Mouse (Mus musculus) mouse trophoblast stem cell (cell line): ENCODE results near the gene Scnn1b.

Experiments used
- in situ Hi-C, 2 experiments: fragments of 300-500 bp; cut with MseI, MboI; formaldehyde crosslinking; loops; 2 replicates in 1 of 2; 3 replicates in 1 of 2; pipeline ENCODE4 v1.15.1; 2025

Gene Scnn1b

DNA sequence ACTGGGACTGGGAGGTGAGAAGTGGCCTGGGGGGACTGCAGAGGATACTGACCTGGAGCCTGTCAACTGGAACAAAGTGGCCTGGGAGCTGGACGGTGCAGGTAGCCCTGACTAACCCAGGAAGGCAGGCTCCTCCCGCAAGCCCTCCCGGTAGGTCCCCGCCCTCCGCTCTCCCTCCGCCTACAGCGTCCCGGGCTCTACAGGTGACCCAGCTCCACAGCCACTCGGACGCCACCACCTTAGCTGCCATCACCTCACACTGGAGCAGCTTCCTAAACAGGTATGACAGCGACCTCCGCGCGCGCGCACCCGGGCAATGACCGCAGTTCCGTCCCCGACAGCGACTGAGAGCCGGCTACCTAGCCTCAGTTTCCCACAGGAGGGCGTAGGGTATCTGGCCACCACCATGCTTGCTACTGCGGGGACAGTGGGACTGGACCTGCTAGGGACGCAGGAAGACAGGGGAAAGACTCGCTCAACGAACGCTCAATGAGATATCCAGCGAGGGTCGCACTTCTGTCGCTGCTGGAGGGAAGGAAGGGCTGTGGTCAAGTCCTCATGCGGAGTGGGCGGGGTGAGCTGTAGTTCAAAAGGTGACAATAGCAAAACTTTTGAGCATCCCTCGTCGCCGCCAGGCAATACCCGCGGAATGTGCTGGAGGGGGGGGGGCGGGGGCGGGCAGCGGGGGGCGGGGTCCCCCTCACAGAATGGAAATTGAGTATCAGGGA lies at the start of gene Scnn1b:
Gene Scnn1b (plus strand): TSS at position 181 of the 728 bp plus-strand sequence.
- in situ Hi-C loops, result no loop called here

DNA sequence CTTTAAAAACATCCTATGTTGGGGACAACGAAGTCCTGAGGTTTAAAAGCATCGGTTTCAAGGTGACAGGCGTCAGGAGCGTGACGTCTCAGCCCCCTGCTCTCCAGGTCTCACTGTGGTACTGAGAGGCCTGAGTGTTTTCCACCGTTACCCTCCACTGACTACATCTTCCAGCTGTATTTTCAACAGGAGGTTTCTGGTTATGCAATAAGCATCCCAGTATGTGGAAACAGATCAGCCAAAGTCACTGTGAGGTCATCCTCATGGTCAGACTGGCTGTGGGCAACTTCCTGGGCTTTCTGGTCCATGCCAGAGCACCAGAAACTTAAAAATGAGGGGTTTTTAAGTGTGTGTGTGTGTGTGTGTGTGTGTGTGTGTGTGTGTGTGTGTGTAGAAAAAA lies 43.2 kb upstream of the Scnn1b start:
- in situ Hi-C loops, result no loop called here

DNA sequence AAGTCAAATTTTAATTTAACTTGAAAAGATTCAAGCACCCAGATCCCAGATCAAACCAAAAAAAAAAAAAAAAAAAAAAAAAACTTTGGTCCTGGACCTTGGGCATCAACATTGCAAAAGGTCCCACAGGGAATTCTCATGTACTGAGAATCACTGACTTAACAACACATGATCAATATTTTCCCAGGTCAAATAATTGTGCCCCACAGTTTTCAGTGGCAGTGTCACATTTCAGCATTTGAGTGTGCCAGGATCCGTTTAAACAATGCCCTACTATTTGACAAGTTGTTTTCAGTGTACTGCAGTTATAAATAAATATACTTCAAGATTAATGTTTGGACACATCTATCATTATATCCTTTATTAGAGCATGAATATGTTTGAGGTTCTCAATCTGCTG lies 36.4 kb upstream of the Scnn1b start:
- in situ Hi-C loops, result no loop called here

DNA sequence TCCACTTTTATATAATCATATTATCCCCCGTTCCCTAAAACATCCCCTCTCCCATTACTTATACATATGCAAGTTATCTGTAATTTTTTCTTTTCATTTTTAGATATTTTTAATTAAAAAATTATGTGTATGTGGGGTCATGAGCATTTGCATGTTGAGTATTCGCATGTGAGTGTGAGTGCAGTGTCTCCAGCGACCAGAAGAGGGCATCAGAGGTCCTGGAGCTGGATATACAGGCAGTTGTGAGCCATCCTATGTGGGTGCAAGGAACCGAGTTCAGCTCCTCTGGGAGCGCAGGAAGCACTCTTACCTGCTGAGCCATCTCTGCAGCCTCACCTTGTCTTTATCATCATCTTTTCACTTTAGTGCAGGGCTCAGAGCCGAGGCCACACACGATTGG lies 29.4 kb upstream of the Scnn1b start:
- in situ Hi-C loops, result no loop called here

DNA sequence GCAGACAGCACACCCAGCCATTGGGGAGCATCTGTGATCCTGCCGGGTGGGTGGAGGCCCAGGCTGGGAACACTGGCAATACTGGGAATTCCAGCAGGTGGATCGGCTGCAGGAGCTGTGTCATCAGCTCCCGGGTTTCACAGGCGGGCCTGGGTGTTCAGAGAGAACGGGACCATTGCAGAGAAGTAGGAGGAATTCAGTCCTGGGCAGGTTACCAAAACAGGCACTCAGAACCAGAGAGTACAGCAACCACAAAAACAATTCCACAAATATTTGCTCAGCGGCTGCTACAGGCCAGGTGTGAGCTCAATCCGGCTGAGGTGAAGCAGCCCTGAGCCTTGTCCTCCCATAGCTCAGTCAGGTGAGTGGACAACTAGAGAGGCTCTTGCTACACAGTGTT lies 28.0 kb upstream of the Scnn1b start:
- in situ Hi-C loops, result no loop called here

DNA sequence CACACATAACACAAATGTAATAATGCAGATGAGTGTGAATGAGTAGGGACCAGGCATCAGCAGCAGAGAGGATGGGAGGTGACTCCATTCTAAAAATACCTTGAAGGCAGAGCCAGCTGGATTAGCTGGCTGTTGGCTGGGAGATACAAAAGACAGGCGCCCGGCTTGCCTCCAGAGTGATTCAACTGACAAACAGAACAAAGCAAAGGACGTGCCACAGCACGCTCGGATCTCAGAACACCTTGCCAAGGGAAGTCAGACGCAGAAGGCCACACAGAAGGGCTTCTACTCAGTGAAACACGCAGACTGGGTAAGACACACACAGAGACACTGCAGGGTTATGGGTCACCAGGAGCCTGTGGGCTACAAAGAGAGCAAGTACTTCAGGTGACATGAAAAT lies 24.0 kb upstream of the Scnn1b start:
- in situ Hi-C loops, result no loop called here

DNA sequence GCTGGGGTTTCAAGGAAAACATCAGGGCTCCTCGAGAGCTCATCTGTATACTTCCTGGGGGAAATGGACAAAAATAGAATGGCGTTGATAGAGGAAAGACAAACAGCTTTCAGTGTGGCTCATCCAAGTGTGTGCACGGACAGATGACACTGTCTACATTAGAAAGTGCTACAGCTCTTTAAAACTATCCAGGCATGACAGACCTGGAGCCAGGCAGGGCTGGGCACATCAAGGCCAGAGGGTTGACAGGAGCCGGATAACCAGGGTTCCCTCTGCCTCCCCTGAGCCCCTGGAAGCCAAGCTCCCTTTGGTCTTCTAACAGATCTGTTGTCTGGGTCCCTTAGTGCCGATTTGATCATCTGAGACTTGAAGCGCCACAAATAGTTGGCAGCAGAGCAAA lies 22.6 kb upstream of the Scnn1b start:
- in situ Hi-C loops, result no loop called here

DNA sequence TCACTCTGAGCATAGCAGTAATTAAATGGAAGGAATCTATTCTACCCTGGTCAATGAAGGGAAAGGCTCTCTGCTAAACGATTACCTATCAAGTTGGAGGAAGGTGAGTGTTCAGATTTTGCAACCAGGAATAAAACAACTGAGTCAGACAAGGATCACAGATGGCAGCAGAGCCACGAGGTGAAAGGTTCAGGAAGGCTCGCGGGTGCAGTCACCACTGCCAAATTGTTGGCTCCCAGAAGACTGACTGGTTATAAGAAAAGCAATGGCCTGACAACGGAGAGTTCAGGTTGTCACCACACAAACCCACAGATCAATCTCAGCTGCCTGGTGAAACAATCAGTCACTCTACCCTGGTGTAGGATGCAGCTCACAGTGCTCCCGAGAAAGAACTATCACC lies 18.9 kb upstream of the Scnn1b start:
- in situ Hi-C loops, result no loop called here

DNA sequence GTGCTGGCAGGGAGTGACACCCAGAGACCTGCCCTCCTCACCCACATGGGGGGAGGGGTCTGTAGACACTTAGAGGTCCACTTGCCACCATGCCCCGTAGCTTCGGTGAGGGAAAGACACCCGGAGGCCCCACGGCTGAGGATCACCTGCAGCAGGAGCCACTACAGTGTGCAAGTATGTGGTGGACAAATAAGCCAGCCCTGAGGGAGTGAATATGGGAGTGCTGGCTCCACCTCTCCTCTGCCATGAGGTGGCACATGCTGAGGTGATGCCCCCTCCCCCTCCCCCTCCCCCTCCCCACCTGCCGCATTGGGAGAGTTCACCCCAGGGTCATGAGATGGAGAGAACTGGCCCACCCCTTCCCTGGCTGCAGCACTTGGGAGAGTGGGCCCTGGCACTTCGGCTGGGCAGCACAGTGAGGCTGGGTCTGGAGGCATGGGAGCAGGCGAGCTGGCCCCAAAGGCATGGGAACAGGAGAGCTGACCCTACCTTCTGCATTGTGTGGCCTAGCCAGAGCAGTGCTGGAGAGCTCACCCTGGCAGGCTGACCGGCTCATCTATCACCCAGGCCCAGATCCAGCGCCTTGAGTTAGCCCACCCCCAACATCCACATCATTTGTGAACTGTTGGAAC lies 16.2 kb upstream of the Scnn1b start:
- in situ Hi-C loops, result no loop called here

DNA sequence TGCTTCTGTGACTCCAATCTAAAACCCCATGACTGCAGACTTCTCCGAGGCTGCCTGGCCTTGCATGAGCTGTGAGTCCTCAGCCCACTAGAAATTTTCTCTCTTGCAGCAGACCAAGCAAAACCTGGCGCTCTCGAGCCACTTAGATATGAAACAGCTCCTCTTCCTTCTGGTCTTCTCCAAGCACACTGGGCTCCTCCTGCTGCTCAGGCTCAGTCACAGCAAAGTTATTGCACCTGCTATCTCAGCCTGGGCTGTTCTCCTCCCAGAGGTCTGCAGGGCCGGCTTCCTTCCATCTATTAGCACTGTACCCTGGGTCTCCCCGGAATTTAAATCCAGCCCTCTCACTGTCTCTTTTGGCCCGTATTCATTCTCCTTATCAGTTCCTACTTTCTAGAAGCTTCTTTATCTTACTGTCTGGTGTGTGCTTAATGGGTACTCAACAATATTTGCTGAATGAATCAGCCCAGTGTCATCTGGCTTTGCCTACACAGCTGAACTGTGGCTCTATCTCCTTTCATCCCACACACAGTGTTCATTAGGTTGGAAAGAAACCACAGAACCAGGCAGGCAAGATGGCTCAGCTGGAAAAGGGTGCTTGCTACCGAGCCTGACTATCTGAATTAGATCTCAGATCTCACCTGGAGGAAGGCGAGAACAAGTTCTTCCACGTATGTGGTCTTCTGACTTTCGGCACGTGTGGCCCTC lies 7.5 kb upstream of the Scnn1b start:
- in situ Hi-C loops, result no loop called here

DNA sequence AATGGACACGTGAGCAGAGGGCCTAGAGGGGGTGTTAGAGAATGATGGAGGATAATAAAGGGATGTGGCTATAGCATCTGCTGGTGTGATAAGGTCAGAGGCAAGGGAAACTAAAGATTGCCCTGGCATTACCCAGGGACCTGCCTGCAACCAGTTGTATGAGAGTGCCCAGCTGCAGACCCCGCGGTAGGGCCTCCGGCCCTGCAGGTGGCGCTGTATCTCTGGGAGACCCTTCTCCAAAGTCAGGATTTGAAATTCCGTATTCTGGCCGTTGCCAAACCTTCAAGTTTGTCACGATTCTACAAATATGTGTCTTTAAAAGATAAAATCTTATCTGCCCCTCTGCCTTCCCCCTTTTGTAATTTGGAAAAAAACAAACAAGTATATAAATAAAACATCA lies 5.9 kb upstream of the Scnn1b start:
- in situ Hi-C loops, result no loop called here

DNA sequence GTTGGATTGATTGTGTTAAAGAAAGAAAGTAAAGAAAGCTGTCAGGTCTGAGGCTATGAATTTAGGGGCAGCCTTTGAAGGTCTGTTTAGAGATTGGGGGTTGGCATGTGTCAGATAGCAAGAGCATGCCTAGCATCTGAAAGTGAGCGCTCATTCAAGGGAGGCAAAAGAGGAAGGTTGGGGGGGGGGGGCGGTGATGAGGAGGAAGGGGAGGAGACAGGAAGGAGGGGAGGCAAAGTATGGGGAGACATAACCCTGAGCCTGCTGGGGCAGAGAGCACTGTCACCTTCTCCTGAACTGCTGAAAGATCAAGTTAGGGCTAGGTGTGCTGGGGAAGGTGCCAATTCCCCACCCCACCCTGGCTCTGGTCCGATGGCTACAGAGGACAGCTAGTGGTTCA lies 6.8 kb downstream of the Scnn1b start:
- in situ Hi-C loops, result no loop called here

DNA sequence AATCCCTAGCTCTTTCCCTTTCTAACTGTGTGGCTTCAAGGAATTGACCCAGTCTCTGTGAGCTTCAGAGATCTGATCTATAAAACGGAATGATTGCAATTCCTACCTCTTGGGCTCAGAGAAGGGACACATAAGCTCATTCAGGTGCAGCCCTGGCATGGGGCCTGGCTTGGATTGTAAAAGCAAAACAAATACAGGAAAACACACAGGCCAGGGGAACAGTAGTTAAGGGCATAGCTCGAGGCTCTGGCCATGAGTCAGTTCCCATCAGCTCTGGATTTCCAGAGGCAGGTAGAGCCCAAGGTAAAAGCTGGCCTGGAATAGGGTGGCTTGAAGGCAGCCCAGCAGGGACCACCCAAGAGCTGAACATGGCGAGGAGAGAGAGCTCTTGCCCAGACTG lies 9.2 kb downstream of the Scnn1b start:
- in situ Hi-C loops, result no loop called here

DNA sequence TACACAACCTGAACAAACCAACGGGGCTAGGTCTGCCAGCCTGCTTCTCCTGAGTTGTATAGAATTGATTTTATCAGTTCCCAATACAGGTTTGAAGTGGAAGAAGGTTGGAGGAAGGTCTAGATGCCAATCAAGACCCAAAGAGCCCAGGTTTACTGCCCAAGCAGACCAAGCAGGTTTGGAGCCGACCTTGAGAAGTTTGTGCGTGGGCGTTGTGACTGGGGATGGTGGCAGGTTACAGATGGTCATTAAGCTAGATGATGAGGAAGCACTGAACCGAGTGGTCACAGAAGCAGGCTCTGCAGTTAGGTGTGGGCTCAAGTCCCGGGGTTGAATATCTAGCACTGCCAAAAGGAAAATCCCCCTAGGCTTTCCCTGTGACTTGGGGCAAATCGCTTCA lies 9.9 kb downstream of the Scnn1b start:
- in situ Hi-C loops, result no loop called here

DNA sequence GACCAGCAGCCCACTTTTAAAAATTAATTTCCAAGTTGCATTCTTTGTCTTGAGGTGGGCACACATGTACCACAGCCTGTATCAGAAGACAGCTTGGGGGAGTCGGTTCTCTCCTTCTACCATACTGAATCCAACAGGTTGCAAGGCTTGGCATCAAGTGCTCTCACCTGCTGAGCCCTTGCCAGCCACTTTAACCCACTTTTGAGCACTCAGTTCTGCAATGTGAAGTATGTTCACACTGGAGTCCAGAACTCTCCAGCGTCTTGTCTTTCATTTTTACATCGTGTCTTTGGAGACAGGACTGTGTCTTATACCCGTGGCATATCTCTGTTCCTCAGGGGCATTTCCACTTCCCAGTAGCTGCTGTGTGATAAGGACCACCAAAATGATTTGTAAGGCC lies 15.4 kb downstream of the Scnn1b start:
- in situ Hi-C loops, result no loop called here

DNA sequence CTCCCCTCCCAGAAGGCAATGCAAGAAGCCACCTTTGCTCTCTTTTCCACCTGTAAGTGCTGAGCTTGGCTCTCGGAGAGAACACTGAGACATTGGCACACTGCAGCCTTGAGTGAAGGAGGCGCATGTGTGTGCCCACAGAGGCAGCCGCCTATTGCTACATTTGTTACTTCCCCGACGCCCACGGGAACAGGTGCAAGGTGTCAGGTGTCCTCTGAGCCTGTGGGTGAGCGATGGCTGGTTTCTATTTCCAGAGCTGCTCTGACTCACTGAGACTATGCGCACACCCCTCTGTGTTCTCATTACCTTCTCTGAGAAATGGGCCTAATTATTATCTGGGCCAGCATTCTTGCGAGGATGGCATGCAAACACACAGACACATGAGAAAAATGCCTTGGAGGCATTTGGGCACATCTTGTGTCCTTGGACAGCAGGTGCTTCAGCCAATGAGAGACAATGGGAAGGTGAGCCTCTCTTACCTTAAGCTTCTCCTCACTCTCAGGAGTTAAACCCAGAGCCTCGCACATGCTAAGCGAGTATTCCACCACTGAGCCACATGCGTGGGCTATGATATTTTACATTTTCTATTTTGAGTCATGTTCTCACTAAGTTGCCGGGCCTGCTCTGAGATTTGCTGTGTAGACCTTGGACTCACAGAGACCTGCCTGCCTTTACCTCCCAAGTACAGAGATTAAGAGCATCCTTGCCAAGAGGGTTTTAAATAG lies 26.0 kb downstream of the Scnn1b start:
- in situ Hi-C loops, result no loop called here

DNA sequence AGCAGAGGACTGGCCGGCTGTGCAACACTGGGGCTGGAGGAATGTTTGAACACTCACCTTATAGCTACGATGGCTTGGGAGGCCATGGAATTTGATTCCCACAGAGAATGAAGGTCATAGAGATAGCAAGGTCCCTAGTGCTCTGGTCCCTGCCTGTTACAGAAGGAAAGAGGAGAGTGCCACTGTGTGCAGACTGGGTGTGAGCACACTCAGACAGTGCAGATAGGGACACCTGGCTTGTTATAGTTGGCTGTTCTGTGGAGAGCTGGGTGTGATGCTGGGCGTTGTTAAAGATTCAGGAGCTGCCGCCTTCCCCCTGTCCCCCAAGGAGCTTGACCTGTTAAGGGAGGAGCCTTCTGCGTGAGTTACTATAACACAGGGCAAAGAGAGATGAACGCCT lies 31.9 kb downstream of the Scnn1b start:
- in situ Hi-C loops, result no loop called here

DNA sequence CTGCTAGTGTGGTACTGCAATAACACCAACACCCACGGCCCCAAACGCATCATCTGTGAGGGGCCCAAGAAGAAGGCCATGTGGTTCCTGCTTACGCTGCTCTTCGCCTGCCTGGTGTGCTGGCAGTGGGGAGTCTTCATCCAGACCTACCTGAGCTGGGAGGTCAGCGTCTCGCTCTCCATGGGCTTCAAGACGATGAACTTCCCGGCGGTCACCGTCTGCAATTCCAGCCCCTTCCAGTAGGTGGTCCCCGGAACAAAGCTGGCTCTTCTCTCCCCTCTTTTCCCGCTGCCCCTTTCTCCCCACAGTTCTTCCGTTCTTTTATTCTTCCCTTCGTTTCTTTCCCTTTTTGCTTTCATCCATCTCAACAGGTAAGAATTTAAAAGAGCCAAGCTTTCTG lies 34.5 kb downstream of the Scnn1b start:
- in situ Hi-C loops, result no loop called here

DNA sequence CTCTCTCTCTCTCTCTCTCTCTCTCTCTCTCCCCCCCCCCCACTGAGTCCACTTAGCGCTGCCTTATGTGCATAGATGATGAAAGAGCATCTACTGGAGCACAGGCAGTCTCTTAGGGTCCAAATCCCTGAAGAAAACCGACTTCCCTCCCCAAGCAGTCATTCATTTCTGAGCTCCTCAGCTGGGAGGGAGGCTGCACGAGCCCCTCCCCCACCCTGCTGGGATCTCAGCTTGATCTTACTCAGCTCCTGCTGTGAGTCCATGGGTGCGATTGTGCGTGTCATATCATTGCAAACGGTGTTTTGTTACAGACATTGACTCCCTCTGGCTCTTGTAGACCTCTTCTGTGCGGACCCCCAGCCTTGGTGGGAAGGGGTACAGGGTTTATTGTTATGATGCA lies 35.1 kb downstream of the Scnn1b start:
- in situ Hi-C loops, result no loop called here

DNA sequence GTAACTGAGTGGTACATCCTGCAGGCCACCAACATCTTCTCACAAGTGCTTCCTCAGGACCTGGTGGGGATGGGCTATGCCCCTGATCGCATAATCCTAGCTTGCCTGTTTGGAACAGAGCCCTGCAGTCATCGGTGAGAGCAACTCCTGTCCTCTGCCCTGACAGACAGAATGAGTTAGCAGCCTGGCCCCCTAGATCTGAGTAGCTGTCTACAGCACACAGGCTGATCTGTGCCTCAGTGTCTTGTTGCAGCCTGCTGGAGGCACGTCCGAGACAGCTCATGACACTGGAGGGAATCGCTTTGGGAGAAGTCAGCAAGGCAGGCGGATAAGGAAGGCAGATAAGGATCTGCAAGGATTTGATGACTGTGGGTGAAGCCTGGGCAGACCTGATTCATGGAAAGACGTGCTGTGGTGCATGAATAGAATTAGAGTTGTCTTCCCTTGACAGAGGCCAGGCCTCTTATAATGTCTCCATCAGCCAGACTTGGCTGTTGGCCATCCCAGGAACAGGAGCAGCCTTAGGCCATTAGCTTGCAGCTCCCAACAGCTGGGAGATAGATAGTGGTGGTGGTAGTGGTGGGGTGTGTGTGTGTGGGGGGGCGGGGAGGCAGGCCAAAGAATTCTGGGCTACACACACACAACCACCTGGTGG lies 38.0 kb downstream of the Scnn1b start:
- in situ Hi-C loops, result no loop called here

DNA sequence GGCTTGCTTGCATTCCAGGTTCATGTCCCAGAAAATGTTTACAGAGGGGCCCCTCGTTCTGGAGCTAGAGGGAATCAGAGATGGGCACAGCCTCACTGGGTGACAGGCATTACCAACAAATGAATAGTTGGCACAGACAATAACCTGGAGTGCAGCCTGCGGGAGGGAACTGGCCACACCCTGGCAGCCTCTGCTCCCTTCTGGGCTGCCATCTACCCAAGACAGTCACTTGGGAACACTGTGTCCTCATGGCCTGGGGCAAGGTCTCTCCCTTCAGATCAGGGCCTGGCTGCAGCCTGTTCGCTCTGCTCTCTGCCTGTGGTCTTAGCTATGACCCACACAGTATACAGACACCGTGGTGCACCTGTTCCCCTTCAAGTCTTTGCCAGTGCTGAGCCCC lies 42.0 kb downstream of the Scnn1b start:
- in situ Hi-C loops, result no loop called here

DNA sequence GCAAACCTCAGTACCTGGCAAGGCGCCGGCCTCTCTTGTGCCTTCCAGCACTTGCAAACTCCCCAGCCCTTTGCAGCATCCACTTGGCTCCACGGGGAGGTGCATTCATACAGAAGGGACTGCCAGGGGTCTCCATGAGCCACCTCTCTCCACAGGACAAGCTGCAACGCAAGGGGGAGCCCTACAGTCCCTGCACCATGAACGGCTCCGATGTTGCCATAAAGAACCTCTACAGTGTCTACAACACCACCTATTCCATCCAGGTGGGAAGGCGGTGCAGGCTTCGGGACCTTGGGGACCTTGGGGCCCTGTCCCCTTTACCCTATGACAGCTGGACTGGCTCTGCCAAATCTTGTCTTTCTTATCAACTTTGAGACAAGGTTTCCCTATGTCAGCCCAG lies 47.4 kb downstream of the Scnn1b start:
- in situ Hi-C loops, result no loop called here
